Mouse (Mus musculus) olfactory bulb, adult 2 months (tissue): ENCODE results near the gene Pcca.

Experiments
- CTCF ChIP-seq: fragments of 200-500 bp; IDR thresholded peaks from 2 replicates; pipeline ENCODE4 v1.5.1; 2012; ENCODE audit warnings: low read depth, mild to moderate bottlenecking, low read length, moderate library complexity; ENCODE audit not compliant: insufficient read depth
- POLR2A ChIP-seq: fragments of 200-500 bp; IDR thresholded peaks from 2 replicates; pipeline ENCODE4 v1.6.1; 2012; ENCODE audit warnings: mild to moderate bottlenecking, low read depth, low read length, moderate library complexity; ENCODE audit not compliant: insufficient read depth

DNA sequence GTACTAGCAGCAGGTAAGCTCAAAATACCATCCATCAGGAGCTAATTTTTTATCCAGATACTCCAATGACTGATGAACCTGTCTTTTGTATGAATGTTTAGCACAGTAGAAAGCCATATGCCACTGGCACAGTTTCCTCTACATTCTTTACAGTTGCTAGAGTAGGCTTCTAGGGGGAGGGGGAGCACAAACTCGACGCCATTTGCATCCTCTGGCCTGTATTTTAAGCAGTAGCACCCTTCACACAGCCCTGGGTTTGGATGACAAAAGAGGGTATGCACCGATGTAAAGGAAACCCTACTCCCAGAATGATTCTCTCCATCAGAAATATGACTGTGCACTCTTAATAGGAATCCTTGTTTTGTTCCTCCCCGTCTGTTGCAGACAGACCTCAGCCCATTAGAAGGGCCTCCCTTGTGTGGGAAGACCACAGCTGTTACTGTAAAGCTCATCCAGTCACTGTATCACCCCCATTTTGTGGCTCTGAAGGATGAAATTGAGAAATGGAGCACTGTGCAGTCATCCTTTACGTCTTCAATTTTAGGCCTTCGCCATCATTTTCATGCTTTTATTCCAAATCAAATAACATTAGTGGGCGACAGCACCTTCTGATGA, 348.8 kb downstream of the Pcca start:
- TF ChIP-seq CTCF (no peak), POLR2A (no peak)
